Mouse (Mus musculus): Measurements from ENCODE around the gene Trp53. TPM values are rescaled to one million over a fixed set of nuclear protein-coding genes. Genes with fewer than 3 reads are reported as not detected.

Trp53 gene
- polyA plus RNA-seq, 1 experiment from 2014 or later: 86.5 TPM

DNA sequence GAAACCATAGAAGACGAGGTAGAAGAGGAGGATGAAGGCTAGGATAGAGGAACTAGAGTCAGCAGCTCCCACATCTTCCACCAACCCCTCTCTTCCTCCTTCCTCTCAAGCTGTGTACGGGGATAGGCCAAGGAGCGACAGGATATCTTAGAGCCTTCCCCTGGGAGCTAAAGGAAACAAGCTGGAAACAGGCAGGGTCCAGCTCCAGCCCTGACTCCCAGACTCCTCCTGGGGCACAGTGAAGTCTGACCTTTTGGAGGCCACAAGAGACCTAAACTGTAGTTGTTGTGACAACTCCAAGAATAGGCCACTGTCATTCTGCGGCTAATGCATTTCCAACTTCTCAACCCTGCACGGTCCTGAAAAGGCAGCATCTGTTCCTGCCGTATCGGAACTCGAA, 23.4 kb downstream of the Trp53 start:
- Histone ChIP-seq H3K27me3 (replicated peaks) (no peaks in the 10 kb centered on the region), H3K9ac (0 out of 2 replicates have a peak overlapping the region, but pooled peaks have one; percentile 92), H3K9me3 (no peaks in the 10 kb centered on the region), H3K4me1 (peaks cover 69% of the 10 kb centered on the region), H3K4me2 (peak overlapping the region; percentile 99), H3K27ac (replicated peaks) (peak overlapping the region; percentile 84), H3K4me3 (no peak overlapping the region; the same call in 1 of the 2 replicates), H3K36me3 (peaks cover 3% of the 10 kb centered on the region; the same call in 1 of the 2 replicates)
- no peak for ATAC-seq (ENCODE audit: extremely low read depth, insufficient number of reproducible peaks, low FRiP score, low TSS enrichment)
- WGBS: 60% methylated on average over 8 of the region's 8 CpGs

- H3K36me3 ChIP-seq: peaks cover 3% of the 10 kb centered on the region; the same call in 1 of the 2 replicates
- peaks cover 64% of the 10 kb centered on the region for H3K4me1 ChIP-seq
- H3K4me3 ChIP-seq: peak overlapping the region; percentile 75
- no peak for ATAC-seq (ENCODE audit: extremely low read depth, insufficient number of reproducible peaks, low FRiP score, low TSS enrichment)
- H3K27me3 ChIP-seq (replicated peaks): no peaks in the 10 kb centered on the region
- peak overlapping the region; percentile 99 for H3K4me2 ChIP-seq
- peak overlapping the region; percentile 92 for H3K9ac ChIP-seq
- H3K9me3 ChIP-seq: no peaks in the 10 kb centered on the region
- peak overlapping the region; percentile 84 for H3K27ac ChIP-seq (replicated peaks)
- WGBS: 53% methylated on average over 3 of the region's 3 CpGs
Observed at GRCm38 (mm10) chr11:69604347-69604746, 24.2 kb downstream of the Trp53 start.

GRCm38 (mm10) chr11:69604795-69605664, 24.9 kb downstream of the Trp53 start:
- peak overlapping the region; percentile 84 for H3K27ac ChIP-seq (replicated peaks)
- peak overlapping the region; percentile 92 for H3K9ac ChIP-seq
- peaks cover 57% of the 10 kb centered on the region for H3K4me1 ChIP-seq
- peak overlapping the region; percentile 75 for H3K4me3 ChIP-seq
- WGBS: under 1% methylated on average over 71 of the region's 73 CpGs
- peaks cover 3% of the 10 kb centered on the region; the same call in 1 of the 2 replicates for H3K36me3 ChIP-seq
- H3K27me3 ChIP-seq (replicated peaks): no peaks in the 10 kb centered on the region
- H3K4me2 ChIP-seq: peak overlapping the region; percentile 99
- no peak; the same call in 1 of the 2 replicates for ATAC-seq (ENCODE audit: extremely low read depth, insufficient number of reproducible peaks, low FRiP score, low TSS enrichment)
- no peaks in the 10 kb centered on the region for H3K9me3 ChIP-seq

DNA sequence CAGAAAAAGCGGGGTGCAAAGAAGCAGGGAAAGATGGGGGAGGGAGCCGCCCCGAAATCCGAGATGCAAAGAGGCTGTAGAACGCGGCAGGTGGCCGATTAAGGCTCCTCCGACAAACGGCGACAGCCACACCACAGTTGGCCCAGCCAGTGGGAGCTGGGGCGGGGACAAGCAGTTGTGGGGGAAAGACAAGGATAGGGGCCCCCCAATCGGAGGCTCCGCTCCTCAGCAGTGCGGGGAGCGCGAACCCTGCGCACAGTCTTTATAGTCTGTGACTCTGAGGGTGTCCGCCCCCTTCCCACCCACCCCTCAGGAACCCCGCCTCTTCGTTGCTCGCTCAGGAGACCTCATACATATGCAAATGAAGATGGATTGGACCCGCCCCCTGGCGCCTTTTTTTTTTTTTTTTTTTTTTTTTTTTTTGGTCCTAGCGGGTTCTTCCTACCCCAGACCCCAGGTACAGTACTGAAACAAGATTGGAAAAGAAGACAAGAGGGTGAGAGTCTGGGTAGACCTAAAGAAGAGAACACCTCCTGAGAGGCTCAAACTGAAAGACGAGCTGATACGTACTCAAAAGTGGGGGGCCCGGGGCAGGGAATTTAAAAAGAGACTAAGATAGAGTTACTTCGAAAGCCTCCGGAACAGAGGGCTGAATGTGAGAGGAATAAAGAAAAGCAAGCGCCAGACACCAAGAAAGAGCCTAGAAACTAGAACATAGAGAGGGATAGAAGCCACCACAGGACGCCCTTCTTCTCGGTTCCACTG, 25.7 kb downstream of the Trp53 start, which contains the start of gene Atp1b2:
Gene Atp1b2, minus strand, starts transcription at position 217 of the 765 bp plus-strand sequence.
- H3K27me3 ChIP-seq (replicated peaks): no peaks in the 10 kb centered on the region
- H3K9ac ChIP-seq: peak within 1 kb of the TSS; percentile 92
- H3K4me1 ChIP-seq: peaks cover 52% of the 10 kb centered on the region
- peak; percentile 82 for ATAC-seq (ENCODE audit: extremely low read depth, insufficient number of reproducible peaks, low FRiP score, low TSS enrichment)
- peaks cover 3% of the 10 kb centered on the region; the same call in 1 of the 2 replicates for H3K36me3 ChIP-seq
- peak within 1 kb of the TSS; percentile 75 for H3K4me3 ChIP-seq
- H3K27ac ChIP-seq (replicated peaks): peak within 1 kb of the TSS; percentile 84
- peak within 1 kb of the TSS; percentile 99 for H3K4me2 ChIP-seq
- H3K9me3 ChIP-seq: no peaks in the 10 kb centered on the region
- WGBS: 2% methylated on average over 32 of the region's 32 CpGs

DNA sequence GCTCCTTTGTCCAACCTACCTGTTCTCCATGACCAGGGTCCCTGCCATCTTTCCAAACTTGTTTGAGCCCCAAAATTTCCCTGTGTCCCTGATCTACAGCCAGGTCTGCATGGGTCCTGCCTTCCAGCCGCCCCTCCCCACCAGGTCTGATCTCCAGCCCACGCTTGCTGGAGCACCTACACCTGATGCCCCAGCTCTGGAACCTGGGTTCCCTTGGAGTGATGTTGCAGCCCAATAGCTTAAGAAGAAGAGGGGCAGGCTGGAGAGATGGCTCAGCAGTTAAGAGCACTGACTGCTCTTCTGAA, 26.3 kb downstream of the Trp53 start:
- H3K27ac ChIP-seq (replicated peaks): peak overlapping the region; percentile 50; the same call in 1 of the 2 replicates

GRCm38 (mm10) chr11:69606832-69607231, 26.7 kb downstream of the Trp53 start:
- Histone ChIP-seq H3K9me3 (no peaks in the 10 kb centered on the region), H3K36me3 (peaks cover 3% of the 10 kb centered on the region; the same call in 1 of the 2 replicates), H3K4me3 (no peak overlapping the region), H3K27ac (replicated peaks) (no peak overlapping the region), H3K27me3 (replicated peaks) (no peaks in the 10 kb centered on the region), H3K9ac (no peak overlapping the region), H3K4me2 (no peak overlapping the region), H3K4me1 (peaks cover 45% of the 10 kb centered on the region)
- no peak for ATAC-seq (ENCODE audit: extremely low read depth, insufficient number of reproducible peaks, low FRiP score, low TSS enrichment)
- 76% methylated on average over 2 of the region's 2 CpGs for WGBS

More for the DNA sequence above, 26.3 kb downstream of the Trp53 start:
- Histone ChIP-seq H3K36me3 (peaks cover 3% of the 10 kb centered on the region; the same call in 1 of the 2 replicates), H3K4me1 (peaks cover 49% of the 10 kb centered on the region), H3K9ac (peak overlapping the region; percentile 75), H3K27me3 (replicated peaks) (no peaks in the 10 kb centered on the region), H3K9me3 (no peaks in the 10 kb centered on the region), H3K4me3 (peak overlapping the region; percentile 75), H3K4me2 (peak overlapping the region; percentile 99)
- ATAC-seq (ENCODE audit: extremely low read depth, insufficient number of reproducible peaks, low FRiP score, low TSS enrichment): no peak
- WGBS: 67% methylated on average over 2 of the region's 2 CpGs

- no peaks in the 10 kb centered on the region for H3K9me3 ChIP-seq
- WGBS: 73% methylated on average over 3 of the region's 3 CpGs
Observed at GRCm38 (mm10) chr11:69608525-69608924, 28.4 kb downstream of the Trp53 start.

DNA sequence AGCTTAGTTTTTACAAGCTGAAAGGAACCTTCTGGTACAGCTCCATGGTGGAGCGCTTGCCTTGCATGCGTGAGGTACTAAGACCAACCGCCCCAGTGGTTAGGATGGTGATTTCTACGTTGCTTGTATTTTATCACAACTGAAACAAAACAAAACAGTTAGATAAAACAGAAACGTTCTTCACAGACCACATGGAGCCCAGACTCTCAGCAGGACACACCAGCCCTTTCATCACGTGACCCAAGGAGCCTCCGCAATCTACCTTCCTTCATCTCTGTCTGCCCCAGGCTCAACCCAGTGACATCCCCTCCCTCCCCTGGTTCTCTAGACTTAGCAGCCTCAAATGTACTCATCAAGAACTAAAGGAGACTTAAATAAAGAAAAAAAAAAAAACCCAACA, 29.3 kb downstream of the Trp53 start:
- no peak overlapping the region for H3K4me3 ChIP-seq
- no peak overlapping the region for H3K27ac ChIP-seq (replicated peaks)
- peaks cover 27% of the 10 kb centered on the region for H3K4me1 ChIP-seq
- no peaks in the 10 kb centered on the region for H3K36me3 ChIP-seq
- no peak overlapping the region for H3K9ac ChIP-seq
- H3K9me3 ChIP-seq: no peaks in the 10 kb centered on the region
- no peaks in the 10 kb centered on the region for H3K27me3 ChIP-seq (replicated peaks)
- no peak overlapping the region for H3K4me2 ChIP-seq
- ATAC-seq (ENCODE audit: extremely low read depth, insufficient number of reproducible peaks, low FRiP score, low TSS enrichment): no peak
- WGBS: 48% methylated on average over 7 of the region's 7 CpGs

More at GRCm38 (mm10) chr11:69608525-69608924, 28.4 kb downstream of the Trp53 start:
- Histone ChIP-seq H3K27ac (replicated peaks) (no peak overlapping the region), H3K36me3 (no peaks in the 10 kb centered on the region), H3K4me1 (peaks cover 32% of the 10 kb centered on the region), H3K4me3 (no peak overlapping the region), H3K9ac (no peak overlapping the region), H3K27me3 (replicated peaks) (no peaks in the 10 kb centered on the region), H3K4me2 (no peak overlapping the region)
- no peak for ATAC-seq (ENCODE audit: extremely low read depth, insufficient number of reproducible peaks, low FRiP score, low TSS enrichment)

DNA sequence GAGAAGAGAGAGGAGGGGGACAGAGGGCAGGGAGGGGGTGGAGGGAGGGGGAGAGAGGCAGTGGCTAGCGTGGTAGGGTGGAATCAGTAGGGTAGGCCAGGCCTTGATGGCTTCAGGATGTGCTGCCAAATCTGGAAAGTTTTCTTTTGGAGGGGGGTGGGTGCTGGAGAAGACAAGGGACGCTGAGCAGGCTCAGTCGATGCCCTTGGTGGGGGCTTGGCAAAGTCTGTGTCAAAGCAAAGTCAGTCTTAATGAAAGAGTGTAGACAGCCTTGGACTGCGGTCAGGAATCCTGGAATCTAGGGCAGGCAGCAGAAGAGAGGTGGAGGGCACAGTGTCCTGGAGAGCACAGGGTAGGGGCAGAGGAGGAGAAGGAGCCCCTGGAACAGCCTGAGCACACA, 30.7 kb downstream of the Trp53 start:
- H3K27me3 ChIP-seq (replicated peaks): peaks cover 11% of the 10 kb centered on the region; the same call in 1 of the 2 replicates
- H3K4me3 ChIP-seq: no peak overlapping the region
- H3K4me1 ChIP-seq: peaks cover 17% of the 10 kb centered on the region
- WGBS: 41% methylated on average over 4 of the region's 4 CpGs
- ATAC-seq (ENCODE audit: extremely low read depth, insufficient number of reproducible peaks, low FRiP score, low TSS enrichment): no peak
- H3K9me3 ChIP-seq: no peaks in the 10 kb centered on the region
- H3K4me2 ChIP-seq: no peak overlapping the region
- H3K27ac ChIP-seq (replicated peaks): no peak overlapping the region
- peak overlapping the region; percentile 24; the same call in 1 of the 2 replicates for H3K9ac ChIP-seq
- no peaks in the 10 kb centered on the region for H3K36me3 ChIP-seq

GRCm38 (mm10) chr11:69613553-69614256, 33.5 kb downstream of the Trp53 start:
- WGBS: 12% methylated on average over 19 of the region's 19 CpGs
- ATAC-seq (ENCODE audit: extremely low read depth, insufficient number of reproducible peaks, low FRiP score, low TSS enrichment): peak; percentile 51; the same call in 1 of the 2 replicates
- peak overlapping the region; percentile 61 for H3K4me2 ChIP-seq
- H3K4me1 ChIP-seq: peaks cover 13% of the 10 kb centered on the region
- no peaks in the 10 kb centered on the region for H3K36me3 ChIP-seq
- H3K9ac ChIP-seq: peak overlapping the region; percentile 72
- H3K4me3 ChIP-seq: peak overlapping the region; percentile 27
- peaks cover 23% of the 10 kb centered on the region for H3K27me3 ChIP-seq (replicated peaks)
- H3K9me3 ChIP-seq: no peaks in the 10 kb centered on the region
- H3K27ac ChIP-seq (replicated peaks): no peak overlapping the region
